Mouse (Mus musculus) kidney, embryonic 14.5 days (tissue): Measurements from ENCODE around the gene Ffar3. TPM values are rescaled to one million over a fixed set of nuclear protein-coding genes. Genes with fewer than 3 reads are reported as not detected.
"Not testable (repeated sequence)": the region's sequence is repeated elsewhere in the genome, so short reads cannot be mapped to it uniquely, and the experiment has no call there.

Experiments used
- ATAC-seq: fragments of 200-750 bp; cut with Nextera tagmentation; 2 replicates; pipeline ENCODE4 v1.8.0; 2017; ENCODE audit warnings: moderate number of reproducible peaks, mild to moderate bottlenecking, moderate TSS enrichment, moderate library complexity; ENCODE audit not compliant: low FRiP score, low TSS enrichment
- H3K27ac ChIP-seq: fragments of 300-500 bp; sonication (generic); 2 replicates; pipeline ENCODE4 v1.5.1; 2014; ENCODE audit warnings: low read depth, mild to moderate bottlenecking, low read length, moderate library complexity, mixed read lengths
- H3K27me3 ChIP-seq: fragments of 300-500 bp; sonication (generic); 2 replicates; pipeline ENCODE4 v1.6.1; 2014; ENCODE audit warnings: mild to moderate bottlenecking, low read length; ENCODE audit not compliant: control insufficient read depth, insufficient read depth
- H3K36me3 ChIP-seq: fragments of 300-500 bp; sonication (generic); 2 replicates; pipeline ENCODE4 v1.6.1; 2014; ENCODE audit warnings: low read length, mixed read lengths; ENCODE audit not compliant: control insufficient read depth, insufficient read depth
- H3K4me1 ChIP-seq: fragments of 300-500 bp; sonication (generic); 2 replicates; pipeline ENCODE4 v1.6.1; 2014; ENCODE audit warnings: low read length, mixed read lengths; ENCODE audit not compliant: control insufficient read depth, insufficient read depth
- H3K4me2 ChIP-seq: fragments of 300-500 bp; sonication (generic); replicated peaks from 2 replicates; pipeline ENCODE4 v1.6.1; 2014; ENCODE audit warnings: low read depth, mild to moderate bottlenecking, low read length
- H3K4me3 ChIP-seq: fragments of 300-500 bp; sonication (generic); 2 replicates; pipeline ENCODE4 v1.5.1; 2014; ENCODE audit warnings: mild to moderate bottlenecking, low read length
- H3K9ac ChIP-seq: fragments of 300-500 bp; sonication (generic); 2 replicates; pipeline ENCODE4 v1.6.1; 2014; ENCODE audit warnings: low read depth, mild to moderate bottlenecking, low read length, moderate library complexity
- H3K9me3 ChIP-seq: fragments of 300-500 bp; sonication (generic); 2 replicates; pipeline ENCODE4 v1.6.1; 2016; ENCODE audit warnings: low read length; ENCODE audit not compliant: control insufficient read depth
- WGBS: fragments of 180-500 bp; shearing (Covaris S2); extraction: QIAGEN DNeasy Blood & Tissue Kit; methylation state at CpG from one replicate; pipeline ENCODE4 v1.1.7; 2014; 5-methylcytosine and 5-hydroxymethylcytosine counted together
- polyA plus RNA-seq: library from polyadenylated mRNA; unstranded; fragments of >200 nt; fragmentation: Nextera tagmentation; extraction: Ambion mirVana; gene quantifications from 2 replicates; pipeline ENCODE4 v1.2.1, GENCODE M21; 2014

Ffar3 gene
- polyA plus RNA-seq, 1 experiment from 2014 or later: not detected

DNA sequence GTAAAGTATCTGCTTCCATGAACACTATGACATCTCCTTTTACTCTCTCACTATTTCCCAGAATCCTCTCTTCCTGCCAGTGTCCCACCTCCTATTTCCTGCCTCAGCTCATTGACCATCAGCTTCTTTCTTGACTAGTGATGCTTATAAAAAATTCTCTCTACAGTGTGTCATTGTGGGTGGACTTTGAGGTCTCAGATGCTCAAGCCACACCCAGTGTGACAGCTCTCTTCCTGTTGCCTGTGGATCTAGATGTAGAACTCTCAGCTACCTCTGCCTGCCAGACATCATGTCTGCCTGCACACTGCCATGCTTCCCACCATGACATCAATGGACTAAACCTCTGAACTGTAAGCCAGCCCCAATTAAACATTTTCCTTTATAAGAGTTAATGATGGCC is 18.7 kb downstream of the Ffar3 start:
- Histone ChIP-seq H3K27ac (no peak overlapping the region), H3K36me3 (no peaks in the 10 kb centered on the region), H3K9me3 (no peaks in the 10 kb centered on the region), H3K4me2 (no peak overlapping the region), H3K4me1 (no peaks in the 10 kb centered on the region), H3K4me3 (no peak overlapping the region), H3K27me3 (no peaks in the 10 kb centered on the region), H3K9ac (no peak overlapping the region)
- ATAC-seq: no peak

DNA sequence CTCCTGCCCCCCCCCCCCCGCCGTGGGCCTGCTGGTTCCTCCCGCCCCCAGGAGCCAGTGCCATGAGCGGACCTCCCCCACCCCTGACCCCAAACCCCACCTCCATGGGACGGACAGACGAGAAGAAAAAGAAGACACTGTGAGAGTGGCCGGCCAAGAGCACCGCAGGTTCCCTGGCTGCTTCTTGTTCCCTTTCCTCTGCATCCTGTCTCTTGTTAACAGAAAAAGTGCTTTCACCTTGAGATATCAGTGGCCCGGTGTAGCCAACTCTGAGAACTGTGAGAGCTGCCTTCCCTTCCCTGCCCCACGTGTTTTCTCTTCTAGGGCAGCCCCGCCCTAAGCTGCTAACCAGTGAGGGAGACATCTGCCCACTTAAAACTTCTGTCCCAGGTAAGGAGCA is 23.3 kb downstream of the Ffar3 start:
- H3K27me3 ChIP-seq, H3K4me1 ChIP-seq, H3K36me3 ChIP-seq, H3K4me3 ChIP-seq, H3K9ac ChIP-seq, H3K4me2 ChIP-seq, H3K27ac ChIP-seq, ATAC-seq, H3K9me3 ChIP-seq: not testable (repeated sequence)
- 49% methylated on average over 7 of the region's 11 CpGs for WGBS

DNA sequence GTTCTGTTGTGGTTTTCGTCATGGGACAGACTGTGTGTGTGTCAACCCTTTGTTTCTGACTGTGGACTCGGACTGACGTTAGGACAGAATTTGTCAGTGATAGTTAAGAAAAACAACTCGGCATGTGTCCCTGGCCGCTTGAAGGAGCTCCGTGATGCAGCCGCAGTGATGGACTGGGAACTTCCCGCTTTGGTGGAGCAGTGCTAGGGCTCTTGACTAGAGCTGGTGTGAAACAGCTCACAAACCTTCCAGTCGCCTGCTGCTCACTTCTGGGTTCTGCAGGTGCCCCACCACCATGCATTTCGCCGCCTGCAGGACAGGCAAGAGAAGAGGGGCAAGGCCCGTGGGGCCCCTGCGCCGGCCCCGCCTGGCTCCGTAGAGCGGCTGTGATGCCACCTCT is 23.7 kb downstream of the Ffar3 start:
- no peak overlapping the region for H3K4me3 ChIP-seq
- no peaks in the 10 kb centered on the region for H3K9me3 ChIP-seq
- no peak for ATAC-seq
- no peaks in the 10 kb centered on the region for H3K4me1 ChIP-seq
- H3K4me2 ChIP-seq: no peak overlapping the region
- no peak overlapping the region for H3K27ac ChIP-seq
- H3K27me3 ChIP-seq: no peaks in the 10 kb centered on the region
- no peaks in the 10 kb centered on the region for H3K36me3 ChIP-seq
- H3K9ac ChIP-seq: no peak overlapping the region
- 82% methylated on average over 9 of the region's 17 CpGs for WGBS

DNA sequence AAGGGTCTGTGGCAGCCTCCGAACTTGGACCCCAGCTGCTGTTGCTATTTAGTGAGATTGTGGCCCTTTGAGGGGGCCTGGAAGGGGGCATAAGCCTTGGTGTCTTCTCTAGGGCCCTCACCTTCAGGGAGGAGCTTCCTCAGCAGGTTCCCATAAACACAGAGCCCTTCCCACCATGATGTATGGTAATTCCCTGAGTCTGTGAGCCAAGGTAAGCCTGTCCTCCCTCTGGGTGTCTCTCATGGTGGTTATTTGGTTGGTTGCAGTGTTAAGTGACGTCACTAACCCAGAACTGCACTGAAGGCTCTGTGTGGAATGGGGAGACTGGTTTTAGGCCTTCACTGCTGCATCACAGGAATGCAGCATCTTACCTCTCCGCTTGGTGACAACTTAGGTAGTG is 26.6 kb downstream of the Ffar3 start:
- Histone ChIP-seq H3K9me3 (no peaks in the 10 kb centered on the region), H3K27me3 (no peaks in the 10 kb centered on the region), H3K4me2 (no peak overlapping the region), H3K36me3 (no peaks in the 10 kb centered on the region), H3K9ac (no peak overlapping the region), H3K4me3 (no peak overlapping the region), H3K4me1 (no peaks in the 10 kb centered on the region), H3K27ac (no peak overlapping the region)
- 69% methylated on average over 3 of the region's 3 CpGs for WGBS
- ATAC-seq: no peak

DNA sequence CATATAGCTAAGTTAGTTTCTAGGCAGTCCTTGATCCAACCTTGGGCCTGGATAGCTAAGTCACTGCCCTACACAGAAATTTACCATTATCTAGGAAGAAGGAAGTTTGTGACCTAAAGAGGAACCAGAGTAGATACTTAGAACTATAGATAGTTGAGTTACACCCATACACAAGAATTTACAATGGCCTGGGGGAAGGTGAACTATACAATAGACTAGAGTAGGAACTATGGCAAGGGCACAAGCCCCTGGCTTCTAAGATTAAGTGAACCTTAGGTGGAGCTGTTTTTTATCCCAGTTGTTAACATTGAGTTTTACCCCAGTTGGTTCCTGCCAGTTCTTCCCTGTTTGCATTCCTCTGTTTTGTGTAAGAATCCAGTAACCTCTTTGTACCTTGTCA is 27.1 kb downstream of the Ffar3 start:
- not testable (repeated sequence) for ATAC-seq, H3K4me1 ChIP-seq, H3K9ac ChIP-seq, H3K9me3 ChIP-seq, H3K27me3 ChIP-seq, H3K36me3 ChIP-seq, H3K27ac ChIP-seq, H3K4me3 ChIP-seq, H3K4me2 ChIP-seq

DNA sequence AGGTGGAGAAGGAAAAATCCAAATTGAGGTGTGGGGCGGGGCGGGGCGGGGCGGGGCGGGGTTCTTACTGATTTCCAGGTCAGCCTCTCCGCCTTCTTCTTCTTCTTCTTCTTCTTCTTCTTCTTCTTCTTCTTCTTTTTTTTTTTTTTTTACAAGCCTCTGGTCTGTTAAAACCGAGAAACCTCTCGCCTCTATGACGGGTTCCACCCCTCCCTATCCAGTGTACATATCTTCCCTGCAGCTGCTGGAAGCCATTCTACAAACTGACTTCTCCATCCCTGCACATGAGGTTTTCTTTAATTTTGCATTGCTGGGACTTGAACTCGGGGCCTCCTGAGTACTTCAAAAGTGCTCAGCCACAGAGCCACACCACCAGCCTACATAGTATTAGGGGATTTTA is 29.3 kb downstream of the Ffar3 start:
- Histone ChIP-seq H3K36me3 (no peaks in the 10 kb centered on the region), H3K27ac (no peak overlapping the region), H3K27me3 (no peaks in the 10 kb centered on the region), H3K9me3 (no peaks in the 10 kb centered on the region), H3K4me1 (no peaks in the 10 kb centered on the region), H3K4me2 (no peak overlapping the region), H3K9ac (no peak overlapping the region), H3K4me3 (no peak overlapping the region)
- no peak for ATAC-seq
- WGBS: 93% methylated on average over 10 of the region's 10 CpGs

DNA sequence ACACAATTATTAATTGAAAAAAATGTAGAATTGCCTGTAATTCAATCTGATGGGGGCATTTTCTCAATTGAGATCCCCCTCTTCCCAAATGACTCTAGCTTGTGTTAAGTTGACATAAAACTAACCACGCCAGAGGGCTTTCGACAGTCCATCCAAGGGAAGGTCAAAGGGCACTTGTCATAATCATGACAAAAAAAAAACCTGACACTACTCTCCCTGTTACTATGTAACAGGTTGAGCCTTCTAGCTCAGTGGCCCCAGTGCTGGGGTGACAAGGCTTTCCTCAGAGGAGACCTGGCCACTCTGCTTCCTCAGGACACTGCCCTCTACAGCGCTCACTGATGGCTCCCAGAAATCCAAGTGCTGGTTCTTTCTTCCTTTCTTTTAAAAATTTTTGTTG is 31.7 kb downstream of the Ffar3 start:
- no peak overlapping the region for H3K27ac ChIP-seq
- 92% methylated on average over 3 of the region's 3 CpGs for WGBS
- H3K4me1 ChIP-seq: peaks cover 6% of the 10 kb centered on the region; the same call in 1 of the 2 replicates
- H3K27me3 ChIP-seq: no peaks in the 10 kb centered on the region
- H3K36me3 ChIP-seq: no peaks in the 10 kb centered on the region
- no peak overlapping the region for H3K4me3 ChIP-seq
- H3K9me3 ChIP-seq: no peaks in the 10 kb centered on the region
- no peak overlapping the region for H3K9ac ChIP-seq
- no peak overlapping the region for H3K4me2 ChIP-seq
- no peak for ATAC-seq

DNA sequence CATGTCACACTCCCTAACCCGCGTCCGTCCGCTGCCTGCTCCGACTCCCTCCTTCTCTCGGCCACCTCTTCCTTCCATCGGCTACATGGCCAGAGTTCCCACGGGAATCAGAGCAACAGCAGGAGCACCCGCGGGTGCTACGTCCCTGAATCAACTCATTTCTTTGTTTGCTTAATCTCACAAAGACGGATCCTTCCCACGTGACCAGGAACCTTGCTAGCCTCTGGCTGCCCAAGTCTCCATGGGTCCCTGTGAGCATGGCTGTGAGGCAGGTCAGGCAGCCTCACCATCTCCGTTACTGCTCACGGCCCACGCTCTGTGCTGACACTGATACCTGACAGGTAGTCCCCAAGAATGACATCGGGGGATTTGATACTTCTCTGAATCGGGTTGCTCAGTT is 32.3 kb downstream of the Ffar3 start, which contains the start of gene Ffar2:
Gene Ffar2 (minus strand): TSS at position 101 of the 400 bp plus-strand sequence.
- Histone ChIP-seq H3K4me2 (no peak within 1 kb of the TSS), H3K4me1 (peaks cover 6% of the 10 kb centered on the region; the same call in 1 of the 2 replicates), H3K9me3 (no peaks in the 10 kb centered on the region), H3K9ac (no peak within 1 kb of the TSS), H3K36me3 (no peaks in the 10 kb centered on the region), H3K27me3 (no peaks in the 10 kb centered on the region), H3K27ac (no peak within 1 kb of the TSS), H3K4me3 (no peak within 1 kb of the TSS)
- 93% methylated on average over 18 of the region's 18 CpGs for WGBS
- ATAC-seq: no peak

DNA sequence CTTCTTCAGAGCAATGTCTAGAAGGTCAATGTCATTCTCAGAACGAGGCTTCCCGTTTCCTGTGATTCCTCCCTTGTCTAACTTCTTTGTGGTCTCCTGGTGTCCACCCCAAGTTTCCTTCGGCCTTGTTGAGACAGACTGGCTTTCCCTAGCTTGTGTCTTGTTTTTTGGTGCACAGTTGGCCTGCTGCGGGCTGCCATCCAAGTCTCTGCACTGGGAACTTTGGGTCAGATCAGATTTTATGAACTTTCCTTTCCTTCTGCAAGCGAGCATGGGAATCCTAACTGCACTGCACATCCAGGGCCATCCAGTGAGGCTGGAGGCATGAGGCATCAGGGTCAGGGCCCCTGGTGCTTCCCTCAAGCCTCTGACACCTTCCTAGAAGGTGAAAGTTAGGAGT is 34.4 kb downstream of the Ffar3 start:
- Histone ChIP-seq H3K27me3 (no peaks in the 10 kb centered on the region), H3K36me3 (no peaks in the 10 kb centered on the region), H3K4me2 (no peak overlapping the region), H3K27ac (no peak overlapping the region), H3K9ac (no peak overlapping the region), H3K9me3 (no peaks in the 10 kb centered on the region), H3K4me3 (no peak overlapping the region), H3K4me1 (peaks cover 6% of the 10 kb centered on the region; the same call in 1 of the 2 replicates)
- no peak for ATAC-seq
- WGBS: 38% methylated on average over 5 of the region's 5 CpGs
